Mouse (Mus musculus): ENCODE data around the gene Rflnb. TPM values are rescaled to one million over a fixed set of nuclear protein-coding genes. Genes with fewer than 3 reads are reported as not detected.

Rflnb gene
- polyA plus RNA-seq, 1 experiment from 2014 or later: 30.6 TPM

DNA sequence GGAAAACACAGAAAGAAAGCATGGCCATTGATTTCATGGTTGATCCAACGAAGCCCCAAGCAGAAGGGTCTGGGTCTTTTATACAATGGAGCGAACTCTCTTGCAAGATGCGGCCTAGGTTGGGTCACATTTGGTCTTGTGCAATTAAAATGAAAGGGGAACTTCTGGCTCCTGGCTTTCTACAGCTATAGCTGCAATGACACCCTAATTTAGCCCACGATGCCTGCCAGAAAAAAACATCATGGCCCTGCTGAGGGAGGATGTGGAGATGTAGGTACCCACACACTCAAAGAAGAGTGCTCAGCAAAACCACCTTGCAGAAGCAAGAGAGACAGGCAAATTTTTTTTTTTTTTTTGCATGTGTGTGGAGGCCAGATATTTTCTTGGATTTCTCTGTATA lies 6.3 kb upstream of the Rflnb start:
- ATAC-seq (replicated peaks; ENCODE audit: low FRiP score): no peak
- no peaks in the 10 kb centered on the region for H3K9me3 ChIP-seq (replicated peaks)
- peaks cover 17% of the 10 kb centered on the region for H3K4me1 ChIP-seq
- 74% methylated on average over 4 of the region's 4 CpGs for WGBS
- H3K27me3 ChIP-seq: peaks cover 5% of the 10 kb centered on the region; the same call in 1 of the 2 replicates
- no peak overlapping the region for H3K4me3 ChIP-seq (replicated peaks)
- no peak overlapping the region for H3K4me2 ChIP-seq
- no peak overlapping the region for H3K9ac ChIP-seq
- H3K36me3 ChIP-seq: no peaks in the 10 kb centered on the region
- no peak overlapping the region for H3K27ac ChIP-seq

DNA sequence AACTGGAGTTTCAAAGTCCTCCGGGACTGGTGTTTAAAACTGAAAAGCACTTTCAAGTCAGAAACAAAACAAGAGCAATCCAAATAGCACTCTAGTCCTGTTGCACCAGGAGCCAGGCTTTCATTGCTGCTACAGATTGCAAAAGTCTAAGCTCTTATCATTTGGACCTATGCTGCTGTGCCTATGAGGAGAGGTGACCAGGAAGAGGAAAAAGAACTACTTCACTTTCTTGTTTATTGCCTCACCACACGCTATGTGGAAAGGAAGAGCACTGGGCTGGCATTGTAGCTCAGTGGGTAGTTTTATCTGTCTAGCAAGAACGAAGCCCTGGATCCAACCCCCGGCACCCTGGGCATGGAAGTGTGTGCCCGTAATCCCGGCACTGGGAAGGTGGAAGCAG lies 5.8 kb upstream of the Rflnb start:
- ATAC-seq (replicated peaks; ENCODE audit: low FRiP score): no peak
- 77% methylated on average over 6 of the region's 6 CpGs for WGBS
- no peaks in the 10 kb centered on the region for H3K9me3 ChIP-seq (replicated peaks)

DNA sequence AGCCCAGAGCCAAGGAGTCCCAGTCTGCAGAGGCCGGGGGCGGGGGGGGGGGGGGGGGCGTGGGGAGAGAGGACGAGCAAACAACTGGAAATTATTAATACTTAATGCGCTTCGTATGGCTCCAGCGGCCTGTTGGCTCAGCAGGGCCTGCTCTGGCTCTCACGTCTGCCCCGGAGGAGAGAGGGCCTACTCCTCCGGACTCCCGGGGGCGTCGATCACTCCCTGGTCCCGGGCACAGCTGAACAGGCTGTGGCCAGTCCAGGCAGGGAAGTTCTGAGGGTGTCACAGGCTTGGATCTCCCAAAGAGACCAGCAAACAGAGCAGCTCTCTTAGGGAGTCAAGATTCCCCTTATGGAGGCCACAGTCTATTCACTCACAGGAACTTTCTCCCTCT lies 487 bp upstream of the Rflnb start:
- peaks cover 11% of the 10 kb centered on the region for H3K36me3 ChIP-seq
- H3K27me3 ChIP-seq: peaks cover 5% of the 10 kb centered on the region; the same call in 1 of the 2 replicates
- H3K4me2 ChIP-seq: peak overlapping the region; percentile 88
- ATAC-seq (replicated peaks; ENCODE audit: low FRiP score): peak; percentile 20; the same call in 1 of the 2 replicates
- 5% methylated on average over 10 of the region's 14 CpGs for WGBS
- peak overlapping the region; percentile 84 for H3K27ac ChIP-seq
- H3K9me3 ChIP-seq (replicated peaks): no peaks in the 10 kb centered on the region
- H3K4me3 ChIP-seq (replicated peaks): peak overlapping the region; percentile 81
- H3K9ac ChIP-seq: peak overlapping the region; percentile 70
- peaks cover 37% of the 10 kb centered on the region for H3K4me1 ChIP-seq

More for the DNA sequence above, 5.8 kb upstream of the Rflnb start:
- H3K4me3 ChIP-seq (replicated peaks): no peak overlapping the region
- no peak overlapping the region for H3K9ac ChIP-seq
- no peak overlapping the region for H3K4me2 ChIP-seq
- no peaks in the 10 kb centered on the region for H3K36me3 ChIP-seq
- no peak overlapping the region for H3K27ac ChIP-seq
- peaks cover 5% of the 10 kb centered on the region; the same call in 1 of the 2 replicates for H3K27me3 ChIP-seq
- H3K4me1 ChIP-seq: peaks cover 17% of the 10 kb centered on the region

DNA sequence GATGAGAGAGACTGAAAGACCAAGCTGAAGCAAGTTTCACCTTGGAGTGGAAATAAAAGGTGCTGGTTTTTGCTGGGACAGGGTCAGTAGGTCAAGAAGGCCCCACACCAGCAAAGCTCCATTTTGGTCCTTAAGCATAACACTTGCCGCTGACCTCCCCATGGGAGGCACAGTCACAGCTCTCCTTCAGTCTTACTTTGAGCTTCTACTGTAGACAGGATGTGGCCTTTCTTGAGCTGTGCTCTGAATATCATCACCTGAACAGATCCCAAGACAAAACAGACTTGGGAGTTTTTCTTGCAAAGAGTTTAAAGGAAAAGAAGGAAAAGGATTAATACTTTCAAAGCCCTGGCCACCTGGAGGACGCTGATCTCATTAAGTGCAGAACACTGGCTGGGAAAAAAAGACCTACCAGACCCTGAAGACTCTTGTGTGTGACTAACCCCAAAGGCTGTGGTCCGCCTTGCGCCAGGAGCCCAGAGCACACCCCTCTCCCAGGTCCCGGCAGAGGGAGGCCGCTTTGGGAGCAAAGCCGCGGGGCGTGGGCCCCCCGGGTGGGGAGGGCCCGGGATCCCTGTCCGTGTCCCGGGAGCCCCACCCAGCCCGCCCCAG lies 949 bp downstream of the Rflnb start:
- Histone ChIP-seq H3K9ac (peak overlapping the region; percentile 70), H3K9me3 (replicated peaks) (no peaks in the 10 kb centered on the region), H3K4me3 (replicated peaks) (peak overlapping the region; percentile 81), H3K27ac (peak overlapping the region; percentile 84), H3K4me2 (peak overlapping the region; percentile 88), H3K4me1 (peaks cover 37% of the 10 kb centered on the region), H3K36me3 (peaks cover 16% of the 10 kb centered on the region), H3K27me3 (peaks cover 5% of the 10 kb centered on the region; the same call in 1 of the 2 replicates)
- ATAC-seq (replicated peaks; ENCODE audit: low FRiP score): peak; percentile 13; the same call in 1 of the 2 replicates
- WGBS: 2% methylated on average over 14 of the region's 14 CpGs

DNA sequence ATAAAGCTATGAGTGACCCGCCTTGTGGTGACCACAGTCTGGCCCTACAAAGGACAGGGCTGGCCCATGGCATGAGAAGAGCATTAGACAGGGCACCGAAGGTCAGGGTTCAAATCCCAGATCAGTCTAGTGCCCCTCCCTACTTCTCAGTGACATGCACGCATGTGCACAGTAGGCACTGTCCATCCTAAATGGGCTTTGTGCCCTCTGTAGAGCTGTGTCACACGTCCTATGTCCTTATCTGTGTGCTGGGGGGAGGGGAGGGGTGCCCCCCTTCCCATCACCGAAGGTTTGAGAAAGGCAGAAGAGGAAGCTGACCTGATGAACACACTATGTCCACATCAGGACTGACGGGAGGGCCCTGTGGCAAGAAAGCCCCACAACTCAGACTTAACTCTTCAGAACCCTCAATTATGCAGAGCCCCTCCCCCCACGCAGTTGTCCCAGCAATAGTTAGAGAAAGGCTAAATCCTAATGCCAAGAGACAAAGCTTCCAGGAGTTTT lies 2.5 kb downstream of the Rflnb start:
- 81% methylated on average over 7 of the region's 7 CpGs for WGBS
- 0 out of 2 replicates have a peak overlapping the region, but pooled peaks have one; percentile 88 for H3K4me2 ChIP-seq
- H3K27ac ChIP-seq: no peak overlapping the region
- H3K36me3 ChIP-seq: peaks cover 17% of the 10 kb centered on the region
- H3K9me3 ChIP-seq (replicated peaks): no peaks in the 10 kb centered on the region
- H3K27me3 ChIP-seq: peaks cover 5% of the 10 kb centered on the region; the same call in 1 of the 2 replicates
- no peak for ATAC-seq (replicated peaks; ENCODE audit: low FRiP score)
- H3K4me3 ChIP-seq (replicated peaks): no peak overlapping the region
- H3K9ac ChIP-seq: no peak overlapping the region
- peaks cover 37% of the 10 kb centered on the region for H3K4me1 ChIP-seq

DNA sequence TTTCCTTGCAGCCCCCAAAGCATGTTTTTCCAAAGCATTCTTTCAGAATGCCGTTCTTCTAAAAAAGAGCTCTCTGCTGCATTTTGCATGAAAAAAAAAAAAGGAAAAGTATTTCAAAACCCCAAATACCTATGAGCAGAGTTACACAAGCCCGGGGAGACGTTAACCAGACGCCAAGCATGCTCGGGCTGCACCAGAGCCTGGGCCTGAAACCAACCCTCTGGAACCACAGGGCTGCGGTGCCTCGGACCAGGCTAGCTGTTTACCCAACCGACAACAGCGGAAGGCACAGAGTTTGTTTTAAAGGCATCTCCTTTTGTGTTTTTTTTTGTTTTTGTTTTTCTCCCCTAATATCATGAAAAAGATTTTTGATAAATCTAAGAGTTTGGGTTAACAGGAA lies 6.7 kb downstream of the Rflnb start:
- Histone ChIP-seq H3K9me3 (replicated peaks) (no peaks in the 10 kb centered on the region), H3K4me2 (no peak overlapping the region), H3K9ac (no peak overlapping the region), H3K27me3 (no peaks in the 10 kb centered on the region), H3K36me3 (peaks cover 24% of the 10 kb centered on the region), H3K4me1 (peaks cover 9% of the 10 kb centered on the region), H3K27ac (no peak overlapping the region), H3K4me3 (replicated peaks) (no peak overlapping the region)
- WGBS: 78% methylated on average over 9 of the region's 9 CpGs
- no peak for ATAC-seq (replicated peaks; ENCODE audit: low FRiP score)

DNA sequence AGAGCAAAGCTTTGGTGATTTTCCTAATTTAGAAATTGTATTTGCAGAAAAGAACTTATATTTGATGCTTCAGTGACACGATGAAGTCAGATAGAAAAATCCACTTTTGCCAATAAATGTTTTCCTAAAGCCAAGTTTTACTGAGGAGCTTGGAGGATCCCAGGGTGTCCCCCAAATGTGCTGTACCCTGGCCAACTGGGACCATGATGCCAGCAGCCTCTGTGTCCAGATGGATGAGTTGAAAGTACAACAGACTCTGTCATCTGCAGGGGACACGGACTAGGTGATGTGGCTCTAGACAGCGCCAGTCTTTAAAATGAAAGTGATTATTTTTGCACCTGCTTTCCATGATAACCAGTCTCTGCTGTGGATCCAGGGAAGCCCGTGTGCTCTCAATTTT lies 7.7 kb downstream of the Rflnb start:
- Histone ChIP-seq H3K27me3 (no peaks in the 10 kb centered on the region), H3K36me3 (peaks cover 24% of the 10 kb centered on the region), H3K4me1 (no peaks in the 10 kb centered on the region), H3K4me3 (replicated peaks) (no peak overlapping the region), H3K4me2 (no peak overlapping the region), H3K27ac (no peak overlapping the region), H3K9me3 (replicated peaks) (no peaks in the 10 kb centered on the region), H3K9ac (no peak overlapping the region)
- WGBS: 89% methylated on average over 4 of the region's 4 CpGs
- ATAC-seq (replicated peaks; ENCODE audit: low FRiP score): no peak

DNA sequence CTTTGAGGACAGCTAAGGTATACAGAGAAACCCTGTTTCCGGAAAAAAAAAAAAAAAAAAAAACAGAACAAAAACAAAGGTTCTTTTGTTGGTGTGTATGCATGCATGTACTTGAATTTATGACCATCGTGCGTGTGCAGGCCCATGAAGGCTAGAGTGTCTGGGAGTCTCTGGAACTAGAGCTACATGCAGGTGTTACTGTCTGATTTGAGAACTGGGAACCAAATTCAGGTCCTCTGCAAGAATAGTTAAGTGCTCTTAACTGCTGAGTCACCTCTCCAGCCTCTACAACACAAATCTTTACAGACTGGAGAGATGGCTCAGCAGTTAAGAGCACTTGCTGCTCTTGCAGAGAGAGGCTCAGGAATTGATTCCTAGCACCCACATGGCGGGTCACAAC lies 11.8 kb downstream of the Rflnb start:
- H3K36me3 ChIP-seq: peaks cover 7% of the 10 kb centered on the region; the same call in 1 of the 2 replicates
- no peaks in the 10 kb centered on the region for H3K9me3 ChIP-seq (replicated peaks)
- no peaks in the 10 kb centered on the region for H3K4me1 ChIP-seq
- WGBS: 67% methylated on average over 4 of the region's 4 CpGs
- no peak overlapping the region for H3K9ac ChIP-seq
- no peak overlapping the region for H3K4me2 ChIP-seq
- no peaks in the 10 kb centered on the region for H3K27me3 ChIP-seq
- ATAC-seq (replicated peaks; ENCODE audit: low FRiP score): no peak
- H3K27ac ChIP-seq: no peak overlapping the region
- H3K4me3 ChIP-seq (replicated peaks): no peak overlapping the region

DNA sequence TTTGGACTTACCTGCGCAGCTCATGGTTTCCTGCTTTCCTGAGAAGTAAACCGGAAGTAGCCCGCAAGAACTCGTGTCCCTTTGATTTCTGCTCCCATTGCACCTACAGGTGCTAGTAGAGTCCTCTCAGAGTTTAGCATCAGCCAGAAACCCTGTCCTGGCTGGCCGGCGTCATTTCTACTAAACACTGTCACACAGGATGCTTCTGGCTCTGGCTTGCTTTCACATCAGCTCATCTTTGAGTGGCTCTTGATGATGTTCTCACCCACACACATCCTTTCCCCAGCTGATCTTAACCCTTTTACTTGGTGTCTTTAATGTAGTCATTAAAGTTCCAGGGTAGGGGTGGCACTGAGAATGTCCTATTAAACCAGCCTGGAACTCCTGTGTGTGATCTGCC lies 12.3 kb downstream of the Rflnb start:
- Histone ChIP-seq H3K27ac (no peak overlapping the region), H3K9ac (no peak overlapping the region), H3K36me3 (peaks cover 7% of the 10 kb centered on the region; the same call in 1 of the 2 replicates), H3K4me2 (no peak overlapping the region), H3K9me3 (replicated peaks) (no peaks in the 10 kb centered on the region), H3K27me3 (no peaks in the 10 kb centered on the region), H3K4me1 (no peaks in the 10 kb centered on the region), H3K4me3 (replicated peaks) (no peak overlapping the region)
- 81% methylated on average over 6 of the region's 6 CpGs for WGBS
- ATAC-seq (replicated peaks; ENCODE audit: low FRiP score): no peak

DNA sequence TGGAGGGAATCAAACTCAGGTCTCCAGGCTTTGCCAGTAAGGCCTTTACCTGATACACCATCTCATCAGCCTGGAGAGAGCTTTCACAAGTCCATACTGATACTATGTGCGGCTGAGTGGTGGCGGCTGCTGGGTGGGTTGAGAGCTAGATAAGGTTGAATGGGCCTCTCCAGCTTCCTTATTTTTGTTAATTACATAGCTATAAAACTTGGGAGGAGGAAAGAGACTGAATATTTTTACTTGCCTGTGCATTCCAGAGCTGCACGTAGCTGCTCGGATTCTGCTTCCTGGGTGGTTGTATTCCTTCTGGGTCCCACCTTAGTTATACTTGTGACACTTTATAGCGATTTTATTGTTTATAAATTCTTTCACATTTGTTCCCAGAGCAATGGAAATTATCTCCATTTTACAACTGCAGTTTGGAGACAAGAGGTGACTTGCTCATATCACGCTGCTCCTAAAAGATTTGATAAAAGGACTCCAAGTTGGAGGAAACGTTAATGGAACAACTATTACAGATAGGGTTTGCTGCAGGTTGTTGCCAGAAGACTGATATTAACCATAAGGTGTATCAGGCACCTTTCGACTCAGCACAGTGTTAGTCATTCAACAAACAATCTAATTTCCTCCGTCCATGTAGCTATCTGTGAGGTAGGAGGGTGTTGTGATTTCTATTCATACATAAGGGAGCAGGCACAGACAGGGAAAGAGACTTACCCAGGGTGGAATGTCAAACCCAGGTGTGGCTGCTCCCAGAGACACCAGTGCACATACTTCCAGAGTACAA lies 16.6 kb downstream of the Rflnb start:
- Histone ChIP-seq H3K36me3 (no peaks in the 10 kb centered on the region), H3K9me3 (replicated peaks) (no peaks in the 10 kb centered on the region), H3K4me1 (no peaks in the 10 kb centered on the region), H3K27ac (0 out of 2 replicates have a peak overlapping the region, but pooled peaks have one; percentile 39), H3K4me3 (replicated peaks) (no peak overlapping the region), H3K4me2 (no peak overlapping the region), H3K9ac (no peak overlapping the region), H3K27me3 (no peaks in the 10 kb centered on the region)
- no peak for ATAC-seq (replicated peaks; ENCODE audit: low FRiP score)
- 69% methylated on average over 9 of the region's 9 CpGs for WGBS

DNA sequence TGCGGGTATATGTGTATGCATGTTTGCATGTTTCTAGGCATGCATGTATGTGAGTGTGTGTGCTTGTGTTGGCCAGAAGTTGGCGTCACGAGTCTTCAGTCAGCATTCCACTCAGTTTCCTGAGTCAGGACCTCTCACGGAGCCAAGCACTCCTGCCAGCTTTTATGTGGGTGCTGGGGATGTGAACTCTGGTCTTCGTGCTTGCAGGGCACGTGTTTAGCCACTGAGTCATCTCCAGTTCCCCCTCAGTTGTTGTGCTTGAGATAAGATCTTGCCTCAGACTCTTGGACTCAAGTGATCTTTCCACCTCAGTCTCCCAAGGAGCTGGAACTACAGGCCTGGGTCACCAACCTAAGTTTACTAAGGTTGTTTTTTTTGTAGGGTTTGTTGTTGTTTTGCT lies 18.5 kb downstream of the Rflnb start:
- H3K27ac ChIP-seq: no peak overlapping the region
- H3K9ac ChIP-seq: no peak overlapping the region
- no peaks in the 10 kb centered on the region for H3K4me1 ChIP-seq
- ATAC-seq (replicated peaks; ENCODE audit: low FRiP score): no peak
- H3K36me3 ChIP-seq: no peaks in the 10 kb centered on the region
- H3K4me2 ChIP-seq: no peak overlapping the region
- no peak overlapping the region for H3K4me3 ChIP-seq (replicated peaks)
- H3K27me3 ChIP-seq: no peaks in the 10 kb centered on the region
- H3K9me3 ChIP-seq (replicated peaks): no peaks in the 10 kb centered on the region
- 86% methylated on average over 6 of the region's 6 CpGs for WGBS

DNA sequence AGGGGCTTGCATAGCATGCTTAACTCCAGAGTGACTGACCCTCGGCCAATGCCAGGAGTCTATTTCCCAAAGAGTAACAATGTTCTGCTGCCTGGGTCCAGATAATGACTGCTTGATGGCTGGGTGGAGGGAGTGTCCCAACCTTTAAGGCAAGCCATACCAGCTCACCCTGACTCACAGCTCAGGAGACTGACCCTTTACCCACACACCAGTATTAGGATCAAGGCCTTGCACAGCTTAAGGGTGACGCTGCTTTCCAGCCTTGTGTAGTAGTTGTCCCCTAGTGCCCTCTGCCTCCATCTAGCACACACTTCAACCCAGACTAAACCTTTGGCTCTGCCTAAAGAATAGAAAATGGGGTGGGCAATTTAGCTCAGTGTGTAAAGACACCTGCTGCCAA lies 19.4 kb downstream of the Rflnb start:
- H3K27me3 ChIP-seq: no peaks in the 10 kb centered on the region
- no peaks in the 10 kb centered on the region for H3K9me3 ChIP-seq (replicated peaks)
- no peak overlapping the region for H3K9ac ChIP-seq
- H3K4me3 ChIP-seq (replicated peaks): no peak overlapping the region
- H3K4me1 ChIP-seq: no peaks in the 10 kb centered on the region
- ATAC-seq (replicated peaks; ENCODE audit: low FRiP score): no peak
- no peak overlapping the region for H3K27ac ChIP-seq
- no peaks in the 10 kb centered on the region for H3K36me3 ChIP-seq
- 76% methylated on average over 2 of the region's 2 CpGs for WGBS
- H3K4me2 ChIP-seq: no peak overlapping the region
